Mouse (Mus musculus): ENCODE data around the gene Frmd4a. TPM values are rescaled to one million over a fixed set of nuclear protein-coding genes. Genes with fewer than 3 reads are reported as not detected.

Frmd4a gene
- polyA plus RNA-seq, 1 experiment: 7.7 TPM

GRCm38 (mm10) chr2:4262667-4263066, 245.2 kb downstream of the Frmd4a start:
- H3K27me3 ChIP-seq (replicated peaks): no peaks in the 10 kb centered on the region
- H3K9me3 ChIP-seq: no peaks in the 10 kb centered on the region
- no peaks in the 10 kb centered on the region for H3K36me3 ChIP-seq (replicated peaks; ENCODE audit: low read length)
- no peak overlapping the region for H3K4me3 ChIP-seq (replicated peaks)
- TF ChIP-seq FLI1 (IDR thresholded peaks at IDR 0.05; ENCODE audit: low read length) (no peak), GATA1 (IDR thresholded peaks at IDR 0.05; ENCODE audit: borderline replicate concordance, low read length) (no peak)
- no peaks in the 10 kb centered on the region for H3K4me1 ChIP-seq

- Histone ChIP-seq H3K36me3 (replicated peaks; ENCODE audit: low read length) (no peaks in the 10 kb centered on the region), H3K27me3 (replicated peaks) (no peaks in the 10 kb centered on the region), H3K4me3 (replicated peaks) (no peak overlapping the region), H3K4me1 (no peaks in the 10 kb centered on the region), H3K9me3 (no peaks in the 10 kb centered on the region)
- TF ChIP-seq GATA1 (IDR thresholded peaks at IDR 0.05; ENCODE audit: borderline replicate concordance, low read length): no peak
- TF ChIP-seq FLI1 (IDR thresholded peaks at IDR 0.05; ENCODE audit: low read length): no peak
Observed at GRCm38 (mm10) chr2:4267377-4267776, 249.9 kb downstream of the Frmd4a start.

GRCm38 (mm10) chr2:4282777-4283176, 265.3 kb downstream of the Frmd4a start:
- no peaks in the 10 kb centered on the region for H3K27me3 ChIP-seq (replicated peaks)
- TF ChIP-seq FLI1 (IDR thresholded peaks at IDR 0.05; ENCODE audit: low read length) (no peak), GATA1 (IDR thresholded peaks at IDR 0.05; ENCODE audit: borderline replicate concordance, low read length) (no peak)
- no peaks in the 10 kb centered on the region for H3K36me3 ChIP-seq (replicated peaks; ENCODE audit: low read length)
- H3K4me1 ChIP-seq: no peaks in the 10 kb centered on the region
- no peak overlapping the region for H3K4me3 ChIP-seq (replicated peaks)
- H3K9me3 ChIP-seq: no peaks in the 10 kb centered on the region

DNA sequence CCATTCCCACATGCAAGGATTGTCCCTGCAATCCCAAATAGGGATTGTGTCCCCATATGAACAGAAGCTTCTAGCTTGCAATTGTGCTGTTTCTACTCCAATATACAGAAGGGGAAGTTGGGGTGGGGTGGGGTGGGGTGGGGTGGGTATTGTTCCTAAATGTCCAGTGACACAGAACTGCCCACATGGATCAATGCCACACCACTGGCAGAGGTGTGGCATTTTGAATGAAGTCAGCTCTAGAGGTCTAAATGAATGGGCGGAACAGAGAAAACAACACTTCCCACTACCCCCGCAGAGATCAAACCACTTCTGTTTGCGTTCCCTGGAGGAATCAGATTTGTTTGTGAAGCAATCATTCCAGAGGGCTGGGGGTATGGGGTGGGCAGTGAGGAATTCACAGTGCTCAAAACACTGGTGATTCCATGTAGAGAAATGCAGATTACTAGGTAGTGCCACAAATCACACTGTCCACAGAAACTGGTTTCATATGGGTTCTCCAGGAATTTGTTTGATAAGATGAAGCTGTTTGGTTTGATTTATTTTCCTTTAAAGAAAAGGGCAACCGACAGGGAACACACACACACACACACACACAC, 268.3 kb downstream of the Frmd4a start:
- Histone ChIP-seq H3K36me3 (replicated peaks; ENCODE audit: low read length) (no peaks in the 10 kb centered on the region), H3K9me3 (0 out of 2 replicates have a peak, but pooled peaks cover 6% of the 10 kb centered on the region), H3K27me3 (replicated peaks) (no peaks in the 10 kb centered on the region), H3K4me3 (replicated peaks) (no peak overlapping the region), H3K4me1 (no peaks in the 10 kb centered on the region)
- TF ChIP-seq GATA1 (IDR thresholded peaks at IDR 0.05; ENCODE audit: borderline replicate concordance, low read length) (no peak), FLI1 (IDR thresholded peaks at IDR 0.05; ENCODE audit: low read length) (no peak)

- Histone ChIP-seq H3K9me3 (0 out of 2 replicates have a peak, but pooled peaks cover 6% of the 10 kb centered on the region), H3K4me1 (no peaks in the 10 kb centered on the region), H3K4me3 (replicated peaks) (no peak overlapping the region), H3K36me3 (replicated peaks; ENCODE audit: low read length) (no peaks in the 10 kb centered on the region), H3K27me3 (replicated peaks) (no peaks in the 10 kb centered on the region)
- TF ChIP-seq FLI1 (IDR thresholded peaks at IDR 0.05; ENCODE audit: low read length): no peak
- no peak for TF ChIP-seq GATA1 (IDR thresholded peaks at IDR 0.05; ENCODE audit: borderline replicate concordance, low read length)
Observed at GRCm38 (mm10) chr2:4286390-4286901, 268.9 kb downstream of the Frmd4a start.

GRCm38 (mm10) chr2:4290475-4290874, 273.0 kb downstream of the Frmd4a start:
- H3K4me1 ChIP-seq: no peaks in the 10 kb centered on the region
- H3K9me3 ChIP-seq: 0 out of 2 replicates have a peak, but pooled peaks cover 9% of the 10 kb centered on the region
- H3K4me3 ChIP-seq (replicated peaks): no peak overlapping the region
- no peaks in the 10 kb centered on the region for H3K36me3 ChIP-seq (replicated peaks; ENCODE audit: low read length)
- no peaks in the 10 kb centered on the region for H3K27me3 ChIP-seq (replicated peaks)
- no peak for TF ChIP-seq FLI1 (IDR thresholded peaks at IDR 0.05; ENCODE audit: low read length)
- TF ChIP-seq GATA1 (IDR thresholded peaks at IDR 0.05; ENCODE audit: borderline replicate concordance, low read length): no peak

DNA sequence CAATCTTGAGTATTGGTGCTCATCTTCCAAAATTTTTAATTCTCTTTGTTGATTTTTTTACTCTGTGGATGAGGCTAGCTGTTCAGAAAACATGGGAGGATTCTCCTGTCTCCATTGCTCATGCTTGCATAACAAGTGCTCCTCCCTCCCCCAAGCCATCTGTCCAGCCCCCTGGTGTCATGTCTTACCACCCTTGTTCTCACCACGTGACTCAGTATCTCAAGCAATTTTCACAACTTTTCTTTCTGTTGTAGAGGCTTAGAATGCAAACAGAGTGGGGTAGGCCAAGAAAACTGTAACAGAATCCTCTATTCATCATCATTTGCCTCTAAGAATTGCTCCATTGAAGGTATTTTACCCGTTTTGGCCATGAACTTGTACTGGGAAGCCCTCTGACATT, 273.6 kb downstream of the Frmd4a start:
- TF ChIP-seq GATA1 (IDR thresholded peaks at IDR 0.05; ENCODE audit: borderline replicate concordance, low read length): no peak
- TF ChIP-seq FLI1 (IDR thresholded peaks at IDR 0.05; ENCODE audit: low read length): no peak
- Histone ChIP-seq H3K27me3 (replicated peaks) (no peaks in the 10 kb centered on the region), H3K4me3 (replicated peaks) (no peak overlapping the region), H3K4me1 (peaks cover 3% of the 10 kb centered on the region; the same call in 1 of the 2 replicates), H3K9me3 (0 out of 2 replicates have a peak, but pooled peaks cover 9% of the 10 kb centered on the region), H3K36me3 (replicated peaks; ENCODE audit: low read length) (no peaks in the 10 kb centered on the region)

- Histone ChIP-seq H3K27me3 (replicated peaks) (no peaks in the 10 kb centered on the region), H3K36me3 (replicated peaks; ENCODE audit: low read length) (no peaks in the 10 kb centered on the region), H3K4me1 (peaks cover 5% of the 10 kb centered on the region; the same call in 1 of the 2 replicates), H3K9me3 (0 out of 2 replicates have a peak, but pooled peaks cover 9% of the 10 kb centered on the region), H3K4me3 (replicated peaks) (no peak overlapping the region)
- TF ChIP-seq FLI1 (IDR thresholded peaks at IDR 0.05; ENCODE audit: low read length): no peak
- TF ChIP-seq GATA1 (IDR thresholded peaks at IDR 0.05; ENCODE audit: borderline replicate concordance, low read length): no peak
Observed at GRCm38 (mm10) chr2:4291671-4292070, 274.2 kb downstream of the Frmd4a start.

GRCm38 (mm10) chr2:4293726-4294125, 276.2 kb downstream of the Frmd4a start:
- Histone ChIP-seq H3K36me3 (replicated peaks; ENCODE audit: low read length) (no peaks in the 10 kb centered on the region), H3K4me1 (peaks cover 5% of the 10 kb centered on the region; the same call in 1 of the 2 replicates), H3K9me3 (0 out of 2 replicates have a peak, but pooled peaks cover 4% of the 10 kb centered on the region), H3K4me3 (replicated peaks) (no peak overlapping the region), H3K27me3 (replicated peaks) (peaks cover 3% of the 10 kb centered on the region)
- TF ChIP-seq FLI1 (IDR thresholded peaks at IDR 0.05; ENCODE audit: low read length) (no peak), GATA1 (IDR thresholded peaks at IDR 0.05; ENCODE audit: borderline replicate concordance, low read length) (no peak)

- TF ChIP-seq GATA1 (IDR thresholded peaks at IDR 0.05; ENCODE audit: borderline replicate concordance, low read length) (no peak), FLI1 (IDR thresholded peaks at IDR 0.05; ENCODE audit: low read length) (no peak)
- H3K36me3 ChIP-seq (replicated peaks; ENCODE audit: low read length): no peaks in the 10 kb centered on the region
Observed at GRCm38 (mm10) chr2:4295641-4296040, 278.1 kb downstream of the Frmd4a start.

More at GRCm38 (mm10) chr2:4295641-4296040, 278.1 kb downstream of the Frmd4a start:
- H3K27me3 ChIP-seq (replicated peaks): peaks cover 13% of the 10 kb centered on the region
- H3K4me1 ChIP-seq: peaks cover 9% of the 10 kb centered on the region; the same call in 1 of the 2 replicates
- H3K9me3 ChIP-seq: 0 out of 2 replicates have a peak, but pooled peaks cover 3% of the 10 kb centered on the region
- H3K4me3 ChIP-seq (replicated peaks): no peak overlapping the region
